Mouse (Mus musculus) cerebellum, postnatal 25 days (tissue): ENCODE data around the gene Shc1.

Source experiments
- DNase-seq, 2 experiments: peaks; one replicate each; pipeline ENCODE4 v3.0.0; 2021; ENCODE audit warnings: mixed read lengths in 2 of 2

Gene Shc1

DNA sequence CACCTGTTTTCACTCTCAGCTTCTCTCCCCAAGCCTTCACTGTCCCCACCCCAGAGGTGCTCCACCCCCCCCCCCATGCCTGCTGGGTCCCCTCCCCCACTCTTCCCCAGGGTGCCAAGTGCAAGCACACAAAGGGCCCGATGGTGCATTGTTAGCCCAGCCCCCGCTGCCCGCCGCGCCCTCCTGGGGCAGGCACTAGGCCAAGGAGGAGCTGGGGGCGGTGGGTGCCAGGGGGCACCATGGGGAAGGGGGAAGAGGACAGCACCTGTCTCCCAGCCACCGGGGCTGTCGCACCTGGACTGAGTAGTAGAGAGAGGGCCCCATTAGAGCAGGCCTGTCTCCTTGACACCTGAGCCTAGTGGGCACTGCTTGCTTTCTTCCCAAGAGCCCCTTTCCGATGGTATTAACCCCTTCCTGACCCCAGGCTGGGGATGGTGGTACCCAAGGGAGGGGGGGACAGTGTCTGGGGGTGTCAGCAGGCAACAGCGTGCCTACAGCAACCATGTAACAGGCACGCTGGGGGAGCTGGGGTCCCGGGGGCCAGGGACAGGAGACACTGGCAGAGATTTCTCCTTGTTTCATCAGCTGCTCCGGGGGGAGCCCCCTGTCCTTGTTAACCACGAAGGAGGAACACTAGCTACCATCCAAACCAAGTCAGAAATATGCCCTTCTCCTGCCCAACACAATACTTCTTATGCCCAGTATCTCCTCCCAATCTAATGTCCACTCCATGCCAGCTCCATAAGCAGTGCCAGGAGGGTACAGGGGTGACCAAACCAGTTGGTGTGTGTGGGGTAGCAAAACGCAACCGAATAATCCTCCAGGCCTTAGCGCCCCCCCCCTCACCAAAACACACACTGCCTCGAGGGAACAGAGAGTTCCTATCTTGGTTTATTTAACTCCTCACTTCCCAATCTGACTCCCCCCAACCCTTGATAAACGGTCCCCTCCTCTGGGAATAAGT lies 27.3 kb upstream of the Shc1 start:
- peak; percentile 39 to 59 for DNase-seq

DNA sequence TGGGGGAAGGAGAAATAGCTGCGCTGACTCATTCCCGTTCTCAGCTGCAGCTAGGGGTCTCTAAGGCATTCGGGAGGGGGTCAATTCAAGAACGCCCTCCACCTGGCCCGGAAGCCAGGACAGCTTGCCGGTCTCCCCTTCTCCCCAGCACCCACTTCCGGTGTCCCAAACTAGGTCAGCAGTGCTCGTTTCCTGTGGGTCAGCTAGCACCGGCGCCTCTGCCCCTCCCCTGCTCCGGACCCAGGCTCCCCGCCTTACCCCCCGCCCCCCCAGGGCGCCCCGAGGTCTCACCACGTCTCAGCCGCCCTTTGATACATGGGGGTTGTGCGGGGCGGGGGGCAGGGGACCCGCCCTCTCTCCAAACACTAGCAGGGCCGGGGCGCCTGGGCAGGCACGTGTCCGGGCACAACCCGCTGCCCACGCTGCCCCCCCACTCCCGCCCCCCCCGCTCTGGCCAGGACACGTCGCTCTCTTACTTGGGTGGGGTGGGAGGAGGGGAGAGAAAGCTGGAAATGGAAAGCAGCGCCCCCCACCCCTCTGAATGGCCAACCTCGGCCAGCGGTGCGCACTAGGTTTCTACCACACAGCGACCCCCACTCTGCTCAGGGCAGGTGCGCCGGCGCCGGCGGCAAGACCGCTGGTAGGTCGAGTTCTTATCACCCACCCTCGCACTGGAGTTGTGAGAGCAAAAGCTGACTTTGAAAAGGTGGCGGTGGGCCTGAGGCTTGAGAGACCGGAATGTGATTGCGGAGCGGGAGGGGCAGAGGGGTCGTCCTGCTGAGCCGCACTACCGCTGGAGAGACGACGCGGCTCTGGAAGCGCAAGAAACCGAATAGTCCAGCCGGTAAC lies 26.4 kb upstream of the Shc1 start:
- peak; percentile 69 to 75 for DNase-seq

- DNase-seq = peak; percentile 55 to 75
Observed at GRCm38 (mm10) chr3:89392871-89393311, 25.4 kb upstream of the Shc1 start.

- peak; percentile 98 to 99 for DNase-seq
Observed at GRCm38 (mm10) chr3:89393605-89394004, 24.6 kb upstream of the Shc1 start.

DNA sequence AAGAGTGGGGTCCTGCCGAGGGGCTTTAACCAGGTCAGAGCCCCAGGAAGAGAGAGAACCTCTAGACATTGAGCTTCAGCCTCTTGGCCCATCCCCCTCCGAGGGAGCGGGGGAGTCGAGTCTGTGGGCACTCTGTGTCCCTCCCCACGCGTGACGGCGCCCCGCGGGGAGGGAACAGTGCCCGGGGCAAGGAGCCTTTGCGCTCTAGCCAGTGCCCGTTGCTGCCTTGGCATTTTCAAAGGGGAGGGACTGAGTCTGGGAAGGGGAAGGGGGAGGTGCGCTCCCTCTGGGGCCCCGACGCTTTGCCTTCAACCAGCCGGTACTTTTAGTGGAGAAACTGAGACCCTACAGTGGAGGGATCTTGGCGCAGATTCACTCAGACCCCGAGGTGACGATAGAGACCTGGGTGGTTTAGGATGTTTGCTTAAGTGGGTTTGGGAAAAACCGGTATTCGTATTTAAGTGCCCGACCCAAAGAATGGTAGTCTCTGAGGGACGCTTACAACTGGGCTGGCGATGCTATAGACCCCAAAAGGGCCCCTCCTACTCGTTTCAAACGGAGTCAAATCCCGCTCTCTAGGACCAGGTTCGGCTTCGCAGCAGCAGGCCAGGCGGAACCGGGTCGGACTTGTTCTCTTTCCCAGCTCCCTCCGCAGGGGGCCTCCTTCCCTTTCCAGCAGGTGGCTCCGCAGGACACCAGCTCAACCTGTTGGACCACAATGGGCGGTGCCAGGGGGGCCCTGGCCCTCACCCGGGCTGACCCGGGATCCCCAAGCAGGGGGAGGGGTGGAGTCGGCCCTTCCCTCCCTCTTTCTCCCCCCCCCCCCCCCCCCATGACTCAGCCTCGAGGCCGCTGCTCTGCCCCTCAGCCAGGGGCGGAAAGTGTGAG lies 24.0 kb upstream of the Shc1 start, which contains the start of gene Zbtb7b:
TSS of gene Zbtb7b (minus strand) at position 771 of the 888 bp plus-strand sequence.
- DNase-seq = peak; percentile 90 to 93

DNA sequence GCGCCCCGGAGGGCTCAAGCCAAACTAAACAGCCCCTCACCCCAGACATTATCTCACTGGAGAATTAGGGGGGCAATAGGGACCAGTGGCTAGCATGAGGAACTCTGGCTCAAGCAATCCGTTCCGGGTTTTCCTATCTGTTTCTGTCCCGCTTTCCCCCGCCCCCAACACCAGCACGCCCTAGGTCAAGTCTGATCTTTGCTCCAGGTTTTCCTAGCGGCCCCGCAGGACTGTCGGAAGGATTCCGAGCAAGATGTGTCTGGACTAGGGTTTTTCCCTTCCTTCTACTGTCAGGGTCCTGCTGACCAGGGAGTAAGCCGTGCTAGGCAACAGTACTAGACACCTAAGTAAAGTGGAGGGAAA lies 23.4 kb upstream of the Shc1 start:
- peak in 1 of 2 experiments; percentile 91 for DNase-seq

DNA sequence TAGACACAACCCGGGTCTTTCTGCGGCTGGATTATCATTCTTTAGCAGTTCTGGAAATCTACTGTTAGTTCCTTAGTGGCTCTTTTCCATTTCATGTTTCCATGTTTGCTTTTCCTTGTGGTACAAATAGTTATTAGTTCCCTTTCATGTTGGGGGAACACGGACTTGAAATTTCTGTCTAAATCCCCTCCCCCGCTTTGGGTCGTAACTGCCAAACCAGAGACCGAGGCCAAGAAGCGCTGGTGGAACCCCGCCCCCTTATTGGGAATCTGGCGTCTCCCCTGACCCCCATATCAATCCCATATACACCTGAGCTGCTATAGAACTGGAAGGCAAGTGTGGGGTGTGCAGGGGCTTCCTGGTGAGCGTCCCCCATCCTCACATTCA lies 22.8 kb upstream of the Shc1 start:
- DNase-seq = peak in 1 of 2 experiments; percentile 34

- DNase-seq = peak; percentile 76 to 82
Observed at GRCm38 (mm10) chr3:89395806-89396653, 22.2 kb upstream of the Shc1 start.

DNA sequence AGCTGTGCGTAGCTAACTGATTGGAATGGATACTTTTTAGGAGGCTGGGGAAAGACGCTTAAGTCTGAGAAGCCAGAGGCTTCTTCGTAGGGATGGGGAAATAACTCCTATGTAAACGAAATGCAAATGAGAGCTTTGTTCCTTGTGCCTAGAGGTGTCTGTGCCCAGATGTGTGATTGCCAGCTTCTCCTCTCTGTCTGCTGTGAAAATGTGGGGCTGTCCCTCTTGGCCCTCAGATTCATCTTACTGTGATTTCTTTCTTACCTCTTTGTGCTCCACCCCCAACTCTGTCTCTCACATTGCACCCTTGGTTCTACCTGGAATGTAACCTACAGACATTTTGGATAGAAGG lies 21.6 kb upstream of the Shc1 start:
- no peak for DNase-seq

- no peak for DNase-seq
Observed at GRCm38 (mm10) chr3:89401329-89401728, 16.9 kb upstream of the Shc1 start.

DNA sequence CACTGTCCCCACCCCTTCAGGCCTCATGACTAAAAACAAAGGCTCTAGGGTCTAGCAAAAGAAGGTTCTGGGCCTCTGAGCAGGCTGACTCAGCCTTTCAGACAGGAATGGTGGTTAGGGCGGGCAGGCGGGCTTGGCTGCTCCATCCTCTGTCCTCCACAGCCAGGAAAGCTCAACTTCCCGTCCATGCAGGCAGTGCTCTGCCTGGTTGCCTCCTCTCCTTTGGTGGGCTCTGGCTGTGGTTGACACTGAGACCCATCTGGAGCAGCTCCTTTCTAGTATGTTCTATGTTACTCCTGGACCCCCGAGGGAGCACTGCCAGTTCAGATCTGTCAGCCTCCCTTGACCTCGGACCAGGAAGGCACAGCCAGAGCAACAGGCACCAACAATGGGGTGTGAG lies 15.6 kb upstream of the Shc1 start, which contains the start of gene Lenep:
TSS of gene Lenep (minus strand) at position 101 of the 400 bp plus-strand sequence.
- DNase-seq = no peak

GRCm38 (mm10) chr3:89406887-89407286 lies 11.4 kb upstream of the Shc1 start:
- DNase-seq = no peak

GRCm38 (mm10) chr3:89408448-89408847 lies 9.8 kb upstream of the Shc1 start:
- no peak for DNase-seq

- DNase-seq = no peak
Observed at GRCm38 (mm10) chr3:89409701-89410100, 8.5 kb upstream of the Shc1 start.

GRCm38 (mm10) chr3:89410864-89411263 lies 7.4 kb upstream of the Shc1 start:
- DNase-seq = no peak

GRCm38 (mm10) chr3:89411490-89412393 lies 6.5 kb upstream of the Shc1 start, which contains the start of gene Flad1:
Gene Flad1, minus strand, starts transcription at chr3:89411870.
- DNase-seq = peak; percentile 97 to 100

DNA sequence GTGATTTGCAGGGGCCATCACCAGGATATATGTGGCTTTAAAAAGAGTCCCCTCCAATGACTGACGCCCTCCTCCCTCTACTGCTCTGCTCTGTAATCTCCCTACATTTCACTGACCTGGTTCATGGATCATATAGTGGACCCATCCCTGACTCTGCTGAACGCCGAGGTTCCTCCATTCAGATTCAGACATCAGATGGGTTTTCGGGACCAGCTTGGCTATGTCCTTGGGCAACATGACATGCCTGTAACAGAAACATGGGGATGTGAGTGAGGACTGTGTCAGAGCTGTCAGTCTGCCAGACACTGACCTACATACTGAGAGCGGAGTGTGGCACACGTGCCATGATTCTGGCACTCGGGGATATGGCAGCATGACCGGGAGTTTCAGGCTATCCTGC lies 2.1 kb upstream of the Shc1 start:
- no peak for DNase-seq

DNA sequence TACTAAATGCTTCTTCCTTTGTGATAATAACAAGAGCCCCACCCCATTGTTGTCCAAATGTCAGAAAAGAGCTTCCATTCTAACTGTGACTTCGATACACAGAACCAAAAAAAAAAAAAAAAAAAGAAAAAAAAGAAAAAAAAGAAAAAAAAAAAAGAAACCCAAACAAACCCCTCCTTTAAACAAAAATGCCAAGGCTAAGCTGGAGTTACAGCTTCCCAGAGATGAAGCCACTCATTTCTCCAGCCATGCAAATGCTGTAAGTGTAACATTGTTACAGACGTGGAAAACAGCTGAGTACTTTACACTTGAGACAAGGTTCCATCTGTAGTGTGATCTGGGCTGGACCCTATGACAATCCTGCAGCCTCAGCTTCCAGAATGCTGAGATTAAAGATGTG lies 1.1 kb upstream of the Shc1 start:
- no peak for DNase-seq

GRCm38 (mm10) chr3:89417840-89418169 lies 438 bp upstream of the Shc1 start:
- DNase-seq = no peak

GRCm38 (mm10) chr3:89418861-89419250 lies 613 bp downstream of the Shc1 start:
- DNase-seq = peak; percentile 34 to 63
